Mouse (Mus musculus) activated CD4-positive, CD25-positive, alpha-beta regulatory T cell, adult 4 months (primary cell): ENCODE results near the gene Fbxo22. TPM values are rescaled to one million over a fixed set of nuclear protein-coding genes. Genes with fewer than 3 reads are reported as not detected.
"Not testable (repeated sequence)": the region's sequence is repeated elsewhere in the genome, so short reads cannot be mapped to it uniquely, and the experiment has no call there.

ENCODE experiments used
- ATAC-seq: one replicate; pipeline ENCODE4 v1.8.0; 2017
- polyA plus RNA-seq, 2 experiments: library from polyadenylated mRNA; unstranded; fragments of 100-300 nt; shearing (Covaris generic); gene quantifications; one replicate each; pipeline ENCODE4 v1.2.1; 2017

Fbxo22 gene
- polyA plus RNA-seq, 2 experiments from 2014 or later = 44.7 to 50.1 TPM

- no peak for ATAC-seq
Measured at GRCm38 (mm10) chr9:55240852-55241251, 32.1 kb downstream of the Fbxo22 start.

GRCm38 (mm10) chr9:55241863-55242685 lies 33.3 kb downstream of the Fbxo22 start:
- ATAC-seq = peak; percentile 54

- no peak for ATAC-seq
Measured at GRCm38 (mm10) chr9:55243280-55243679, 34.6 kb downstream of the Fbxo22 start.

DNA sequence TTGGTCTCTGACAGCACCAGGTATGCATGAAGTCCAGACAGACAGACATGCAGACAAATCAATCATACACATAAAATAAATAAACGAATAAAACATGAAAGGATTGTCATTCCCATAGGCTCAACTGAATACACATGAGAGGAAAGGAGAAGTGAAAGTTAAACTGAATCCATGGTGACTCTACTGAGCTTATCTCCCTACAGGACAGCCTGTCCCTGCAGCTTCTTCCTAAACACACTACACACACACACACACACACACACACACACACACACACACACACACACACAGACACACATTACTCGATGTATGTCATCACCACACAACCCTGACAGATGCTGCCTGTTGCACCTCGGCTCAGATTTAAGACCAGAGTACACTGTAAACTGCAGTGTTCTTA lies 35.4 kb downstream of the Fbxo22 start:
- ATAC-seq = no peak

GRCm38 (mm10) chr9:55245057-55245750 lies 36.5 kb downstream of the Fbxo22 start:
- not testable (repeated sequence) for ATAC-seq

GRCm38 (mm10) chr9:55246440-55246839 lies 37.7 kb downstream of the Fbxo22 start:
- no peak for ATAC-seq

GRCm38 (mm10) chr9:55246918-55247317 lies 38.2 kb downstream of the Fbxo22 start:
- no peak for ATAC-seq

GRCm38 (mm10) chr9:55248465-55248864 lies 39.7 kb downstream of the Fbxo22 start:
- ATAC-seq = no peak

- ATAC-seq = no peak
Measured at GRCm38 (mm10) chr9:55250595-55251247, 42.0 kb downstream of the Fbxo22 start.

DNA sequence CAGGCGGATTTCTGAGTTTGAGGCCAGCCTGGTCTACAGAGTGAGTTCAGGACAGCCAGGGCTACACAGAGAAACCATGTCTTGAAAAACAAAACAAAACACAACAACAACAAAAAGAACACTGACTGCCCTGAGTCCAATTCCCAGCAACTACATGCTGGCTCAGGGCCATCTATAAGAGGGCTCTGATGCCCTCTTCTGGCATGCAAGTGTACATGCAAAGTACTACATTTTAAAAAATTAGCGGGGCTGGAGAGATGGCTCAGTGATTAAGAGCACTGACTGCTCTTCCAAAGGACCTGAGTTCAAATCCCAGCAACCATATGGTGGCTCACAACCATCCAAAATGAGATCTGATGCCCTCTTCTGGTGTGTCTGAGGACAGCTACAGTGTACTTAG lies 43.4 kb downstream of the Fbxo22 start:
- not testable (repeated sequence) for ATAC-seq

GRCm38 (mm10) chr9:55253849-55254248 lies 45.1 kb downstream of the Fbxo22 start:
- ATAC-seq = no peak

DNA sequence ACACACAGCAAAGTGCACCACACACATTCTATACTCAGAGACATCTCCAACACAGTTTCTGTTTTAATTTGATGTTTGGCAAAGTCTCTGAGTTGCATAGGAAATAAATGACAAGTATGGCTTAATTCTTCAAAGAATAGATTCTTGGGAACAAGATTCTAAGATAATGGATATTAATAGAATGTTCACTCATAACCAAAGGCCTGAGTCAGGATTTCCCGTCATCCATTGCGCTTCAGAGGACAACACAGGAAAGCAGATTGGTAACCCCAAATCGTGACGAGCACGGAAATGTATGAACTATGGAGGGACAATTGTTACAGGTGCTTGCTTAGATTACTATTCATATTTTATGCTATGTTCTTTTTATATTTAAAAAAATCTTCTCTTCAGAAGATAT lies 46.3 kb downstream of the Fbxo22 start:
- no peak for ATAC-seq

DNA sequence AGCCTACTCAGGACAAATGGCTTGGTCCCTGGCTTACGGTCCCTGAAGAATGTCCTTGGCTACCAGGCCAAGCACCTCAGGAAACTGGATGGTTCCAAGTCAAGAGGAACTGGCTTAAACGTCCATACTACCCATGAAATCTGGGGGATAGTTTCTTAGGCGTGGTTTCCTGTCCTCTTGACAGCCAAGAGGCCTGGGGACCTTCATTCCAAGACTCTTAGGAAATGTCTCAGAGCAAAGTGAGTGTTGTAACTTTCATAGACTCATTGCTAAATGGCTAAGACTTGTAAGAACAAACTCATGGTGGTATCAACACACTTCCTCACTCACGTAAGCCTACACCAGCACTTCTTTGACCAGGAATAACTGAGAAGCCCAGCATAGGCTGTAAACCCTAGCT lies 46.9 kb downstream of the Fbxo22 start:
- ATAC-seq = no peak

DNA sequence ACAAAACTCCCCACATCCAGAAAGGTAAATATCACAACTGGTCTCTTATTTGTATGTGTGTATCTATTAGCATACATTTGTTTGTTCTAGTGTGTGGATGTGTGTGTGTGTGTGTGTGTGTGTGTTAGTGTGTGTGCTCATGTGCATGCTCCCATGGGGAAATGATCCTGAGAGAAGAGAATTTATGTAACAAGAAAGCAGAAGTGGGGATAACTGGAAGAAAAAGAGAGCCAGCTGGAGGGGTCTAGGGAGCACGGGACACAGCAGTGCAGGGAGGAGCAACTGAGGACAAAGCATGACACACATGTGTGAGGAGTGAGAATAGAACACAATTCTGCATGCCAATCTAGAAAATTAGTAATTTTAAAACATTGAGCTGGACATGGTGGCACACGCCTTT lies 48.4 kb downstream of the Fbxo22 start:
- no peak for ATAC-seq

GRCm38 (mm10) chr9:55259741-55260140 lies 51.0 kb downstream of the Fbxo22 start:
- no peak for ATAC-seq

DNA sequence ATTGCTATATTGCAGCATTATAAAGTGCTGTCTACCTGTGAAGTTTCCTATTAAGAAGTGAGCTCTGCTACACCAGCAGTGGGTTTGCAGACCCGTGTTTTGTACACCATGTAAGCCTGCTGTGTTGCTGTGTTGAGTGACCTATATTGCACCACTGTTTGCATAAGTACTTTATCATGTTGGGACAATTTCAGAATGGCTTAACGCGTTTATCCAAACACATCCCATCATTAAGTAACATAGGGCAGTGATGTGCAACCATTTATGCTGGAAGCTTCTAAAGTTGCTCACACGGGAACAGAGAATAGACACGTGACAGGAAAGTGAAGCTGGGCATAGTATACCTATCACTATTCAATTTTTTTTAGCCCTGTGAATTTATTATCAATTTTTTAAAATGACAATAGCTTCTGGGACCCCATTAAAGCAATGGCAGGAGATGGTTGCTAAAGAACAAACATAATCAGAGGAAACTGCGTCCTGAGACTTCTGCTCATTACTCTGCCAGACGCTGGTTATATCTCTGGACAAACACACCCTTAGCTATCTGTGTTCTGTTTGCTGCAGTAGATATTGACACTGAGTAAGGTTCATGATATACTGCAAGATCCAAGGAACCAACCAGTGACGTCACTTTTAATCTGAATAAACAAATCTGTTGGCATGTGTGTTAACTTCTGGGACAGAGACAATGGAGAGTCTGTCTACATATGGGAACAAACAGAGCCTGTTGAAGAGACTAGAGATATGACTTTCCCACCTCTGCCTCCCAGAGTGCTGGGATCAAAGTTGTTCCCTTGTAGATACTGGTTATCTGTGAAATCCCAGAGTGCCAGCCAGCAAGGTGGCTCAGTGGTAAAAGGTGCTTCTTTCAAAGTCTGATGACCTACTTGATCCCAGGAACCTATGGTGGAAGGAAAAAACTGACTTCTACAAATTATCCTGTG lies 55.9 kb downstream of the Fbxo22 start:
- no peak for ATAC-seq

DNA sequence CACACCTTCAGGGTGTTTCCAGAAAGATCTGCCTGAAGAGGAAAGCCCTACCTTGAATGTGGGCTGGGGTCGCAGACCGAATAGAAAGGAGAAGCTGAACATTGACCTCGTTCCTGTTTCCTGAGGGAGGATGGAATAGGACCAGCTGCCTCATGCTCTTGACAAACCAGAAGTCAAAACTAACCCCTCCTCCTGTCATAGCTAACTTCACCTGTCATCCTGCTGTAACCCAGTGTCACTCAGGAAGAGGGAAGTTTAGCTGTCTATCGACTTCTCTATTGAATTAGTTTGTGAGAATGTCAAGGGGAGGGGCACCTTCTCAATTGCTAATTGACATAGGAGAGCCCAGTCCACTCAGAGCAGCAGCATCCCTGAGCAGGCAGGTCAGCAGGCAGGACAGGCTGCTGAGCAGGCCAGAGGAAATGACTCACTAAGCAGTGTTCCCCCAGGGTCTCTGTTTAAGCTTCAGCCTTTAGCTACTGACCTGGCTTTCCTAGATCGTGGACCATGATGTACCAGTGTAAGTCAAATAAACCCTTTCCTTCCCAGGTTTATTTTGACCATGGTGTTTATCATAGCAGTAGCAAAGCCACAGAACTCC lies 63.3 kb downstream of the Fbxo22 start:
- ATAC-seq = no peak

DNA sequence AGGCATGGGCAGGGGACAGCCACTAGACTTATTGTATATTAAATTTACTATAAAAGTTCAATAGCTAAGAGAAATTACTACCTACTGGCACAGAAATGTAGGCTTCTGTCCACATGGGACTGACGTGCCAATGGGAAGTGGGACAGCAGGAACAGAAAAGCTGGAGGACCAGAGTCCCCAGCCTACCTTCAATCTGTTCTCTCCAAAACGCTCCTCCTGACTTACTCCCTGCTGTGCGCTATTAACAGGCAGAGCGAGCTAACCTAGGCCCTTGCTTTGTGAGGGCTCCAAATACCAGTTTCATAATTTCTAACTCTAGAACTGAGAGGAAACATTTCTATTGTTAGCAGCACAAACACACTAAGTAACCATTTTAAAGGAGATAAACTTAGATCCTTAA lies 65.2 kb downstream of the Fbxo22 start:
- no peak for ATAC-seq
